In genomic region chr6:13592729-13593345, GRCm38 (mm10) we compare ENCODE assay signal across 29 mouse cellular contexts. TPM values are rescaled to one million over a fixed set of nuclear protein-coding genes. Genes with fewer than 3 reads are reported as not detected.
A peak's percentile ranks its signal among the peaks of the same experiment; 100 is the strongest.
DNase-seq lines count a peak whose midpoint lies in the region; ATAC-seq lines count a peak whose summit lies in the region.
"Had no signal": no experiment of that assay in that cellular context is flagged by ENCODE, and none has a peak within 500 bp of the region (broad histone marks: within the 10 kb centered on the region; RNA-seq: fewer than 3 reads in every experiment).

No protein-coding gene starts in this region.

- peak; percentile 42 for ATAC-seq in megakaryocyte progenitor cell, adult 5-6 weeks (replicated peaks; ENCODE audit: poor library complexity)
- ATAC-seq in kidney, embryonic 14.5 days (ENCODE audit: low FRiP score, low TSS enrichment): no peak
- ATAC-seq: forebrain, embryonic 13.5 days; inflammation-experienced regulatory T-cells, adult 6 months; midbrain, embryonic 16.5 days had no signal

- peak; percentile 52 for DNase-seq in MN1 (ENCODE audit: low spot score)
- peak; percentile 57 for DNase-seq in embryo, embryonic 10.5 days (ENCODE audit: low spot score)
- peak; percentile 57 for DNase-seq in forelimb bud, embryonic 11.5 days (ENCODE audit: low read depth, low spot score)
- no peak for DNase-seq in adrenal gland, postnatal 25 days
- no peak for DNase-seq in left cerebral cortex, adult 8-10 months (ENCODE audit: low spot score in 2 of 2)
- DNase-seq: adrenal gland, postnatal 36 days; cerebellum, adult 18-20 months; cerebellum, postnatal 10 days; gastrocnemius, postnatal 36 days; heart, adult 18-20 months; heart, postnatal 4 days; kidney, adult 18-20 months; kidney, postnatal 4 days; lung, embryonic 14.5 days; lung, postnatal 14 days; thymus, postnatal 4 days had no signal

- H3K4me2 ChIP-seq in kidney, embryonic 14.5 days (replicated peaks; ENCODE audit: low read depth, low read length): no peak overlapping the region
- H3K4me2 ChIP-seq: embryonic facial prominence, embryonic 15.5 days; forebrain, embryonic 13.5 days; heart, embryonic 11.5 days; hindbrain, embryonic 14.5 days; limb, embryonic 15.5 days; liver, embryonic 15.5 days; lung, embryonic 14.5 days; midbrain, embryonic 11.5 days had no signal

- H3K4me1 ChIP-seq in kidney, embryonic 14.5 days (ENCODE audit: control insufficient read depth, insufficient read depth, low read length): no peaks in the 10 kb centered on the region
- H3K4me1 ChIP-seq: embryonic facial prominence, embryonic 15.5 days; forebrain, embryonic 13.5 days; limb, embryonic 15.5 days; liver, embryonic 15.5 days had no signal

- H3K27ac ChIP-seq in kidney, embryonic 14.5 days (ENCODE audit: low read depth, low read length): no peak overlapping the region
- H3K27ac ChIP-seq: embryonic facial prominence, embryonic 15.5 days; forebrain, embryonic 13.5 days; hindbrain, embryonic 14.5 days; kidney, postnatal 0 days; limb, embryonic 15.5 days; liver, embryonic 15.5 days had no signal

- peaks cover 40% of the 10 kb centered on the region for H3K36me3 ChIP-seq in kidney, embryonic 14.5 days (ENCODE audit: control insufficient read depth, insufficient read depth, low read length)

- 81% methylated on average over 4 of the region's 4 CpGs for WGBS in kidney, embryonic 14.5 days

- no peak overlapping the region for H3K4me3 ChIP-seq in kidney, embryonic 14.5 days (ENCODE audit: low read length)
- H3K4me3 ChIP-seq: embryonic facial prominence, embryonic 15.5 days; forebrain, embryonic 13.5 days; limb, embryonic 15.5 days; liver, embryonic 15.5 days had no signal

- no peak overlapping the region for H3K9ac ChIP-seq in kidney, embryonic 14.5 days (ENCODE audit: low read depth, low read length)
- H3K9ac ChIP-seq: embryonic facial prominence, embryonic 15.5 days; forebrain, embryonic 13.5 days; hindbrain, embryonic 14.5 days; limb, embryonic 15.5 days; liver, embryonic 15.5 days; lung, embryonic 14.5 days had no signal

- no peaks in the 10 kb centered on the region for H3K9me3 ChIP-seq in kidney, embryonic 14.5 days (ENCODE audit: control insufficient read depth, low read length)
- H3K9me3 ChIP-seq: embryonic facial prominence, embryonic 15.5 days; forebrain, embryonic 13.5 days; limb, embryonic 15.5 days; liver, embryonic 15.5 days had no signal

- H3K27me3 ChIP-seq in kidney, embryonic 14.5 days (ENCODE audit: control insufficient read depth, insufficient read depth, low read length): no peaks in the 10 kb centered on the region
- H3K27me3 ChIP-seq: CH12.LX; embryonic facial prominence, embryonic 15.5 days; forebrain, embryonic 13.5 days; limb, embryonic 15.5 days; liver, embryonic 15.5 days had no signal

RNA-seq across cellular contexts. Expression of gene Tmem168, which starts 15.1 kb away (rescaled TPM):
- total RNA-seq in megakaryocyte progenitor cell, adult 5-6 weeks (2015): 23.3 and 25.8 TPM in 2 replicates
- 28.7 and 30.1 TPM in 2 replicates for total RNA-seq in megakaryocyte progenitor cell, adult 5-6 weeks (2017)
- total RNA-seq in adrenal gland, postnatal 25 days (2021): 23.6 and 30.6 TPM in 2 replicates
- total RNA-seq in left cerebral cortex, adult 8-10 months (2022): 10 to 100 TPM; 12.0 to 16.5 (median 13.3) TPM
- polyA plus RNA-seq in kidney, embryonic 14.5 days (2014; fragmentation: Nextera tagmentation; extraction: Ambion mirVana): 25.2 and 43.3 TPM in 2 replicates

Comparison
In these comparisons a context has a peak if more than half of its experiments do, and no peak if none do; other contexts are left out.
1. DNase-seq: peak in MN1 (single experiment), embryo, embryonic 10.5 days (single experiment) and forelimb bud, embryonic 11.5 days (single experiment); none in adrenal gland, postnatal 25 days (single experiment) and left cerebral cortex, adult 8-10 months (0 of 2).